Mouse (Mus musculus) cerebellum, adult 9-10 months (tissue): Measurements from ENCODE around the gene Kifc3.
"Not testable (repeated sequence)": the region's sequence is repeated elsewhere in the genome, so short reads cannot be mapped to it uniquely, and the experiment has no call there.

Experiments
- DNase-seq: peaks from one replicate; pipeline ENCODE4 v3.0.0; 2022

Gene Kifc3

GRCm38 (mm10) chr8:95201491-95201890 lies 1.1 kb downstream of the Kifc3 start:
- DNase-seq, result no peak

DNA sequence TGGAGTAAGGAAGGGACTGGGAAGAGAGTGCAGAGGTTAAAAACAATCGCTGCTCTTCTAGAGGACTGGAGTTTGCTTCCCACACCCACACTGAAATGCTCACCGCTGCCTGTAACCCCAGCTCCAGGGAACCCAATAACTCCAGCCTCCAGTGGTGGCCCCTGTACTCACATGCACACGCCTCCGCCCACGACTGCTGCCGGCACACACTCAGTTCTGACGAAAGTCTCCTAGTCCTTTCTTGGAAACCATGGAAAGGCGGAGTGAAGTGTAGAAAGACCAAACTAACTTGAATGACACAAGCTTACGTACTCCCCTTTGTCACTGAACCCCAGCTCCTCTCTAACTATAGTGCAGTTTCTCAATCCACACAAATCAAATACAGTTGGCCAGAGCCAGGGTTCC lies 2.6 kb downstream of the Kifc3 start:
- no peak for DNase-seq

DNA sequence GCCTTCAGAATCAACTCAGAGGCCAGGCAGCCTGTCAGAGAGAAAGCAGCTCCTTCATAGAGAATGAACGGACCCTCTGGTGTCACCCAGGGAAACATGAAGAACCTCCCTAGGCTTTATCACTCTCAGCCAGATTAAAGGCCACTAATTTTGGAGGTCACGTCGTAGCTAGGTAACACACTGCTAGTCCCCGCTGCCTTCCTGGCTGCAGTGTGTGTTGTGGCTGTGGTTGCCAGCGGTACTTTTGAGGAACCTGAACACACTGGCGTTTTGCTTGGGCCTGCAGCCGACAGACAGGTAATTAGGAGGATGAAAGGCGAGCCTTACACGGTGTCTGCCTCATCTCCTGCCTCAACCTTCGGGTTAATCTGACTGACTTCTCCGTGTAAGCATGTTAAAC lies 6.9 kb downstream of the Kifc3 start:
- no peak for DNase-seq

DNA sequence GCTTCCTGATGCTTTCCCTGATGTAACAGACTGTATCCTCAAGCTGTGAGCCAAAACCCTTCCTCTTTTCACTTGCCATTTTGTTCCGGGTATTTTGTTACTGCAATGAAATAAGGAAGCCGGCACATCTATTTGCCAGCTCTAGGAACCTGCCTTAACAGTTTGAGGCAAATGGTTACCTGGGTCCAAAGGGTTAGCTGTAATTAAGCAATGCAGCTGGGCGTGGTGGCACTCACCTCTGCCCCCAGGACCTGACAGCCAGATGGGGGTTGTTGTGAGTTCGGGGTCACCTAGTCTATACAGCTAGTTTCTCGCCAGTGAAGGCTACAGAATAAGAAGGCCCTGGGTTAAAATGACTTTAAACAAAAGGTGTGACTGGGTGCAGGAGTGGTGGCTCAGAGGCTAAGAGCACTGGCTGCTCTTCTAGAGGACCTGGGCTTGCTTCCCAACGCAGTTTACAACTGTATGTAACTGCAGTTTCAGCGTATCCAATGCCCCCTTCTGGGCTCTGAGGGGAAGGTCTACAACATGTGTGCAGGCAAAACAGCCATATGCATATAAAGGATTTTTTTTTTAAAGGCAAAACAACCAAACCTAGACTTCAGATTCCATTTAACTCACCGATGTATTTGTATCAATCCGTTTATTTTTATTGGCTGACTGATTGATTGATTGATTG lies 11.0 kb downstream of the Kifc3 start:
- DNase-seq, result no peak

DNA sequence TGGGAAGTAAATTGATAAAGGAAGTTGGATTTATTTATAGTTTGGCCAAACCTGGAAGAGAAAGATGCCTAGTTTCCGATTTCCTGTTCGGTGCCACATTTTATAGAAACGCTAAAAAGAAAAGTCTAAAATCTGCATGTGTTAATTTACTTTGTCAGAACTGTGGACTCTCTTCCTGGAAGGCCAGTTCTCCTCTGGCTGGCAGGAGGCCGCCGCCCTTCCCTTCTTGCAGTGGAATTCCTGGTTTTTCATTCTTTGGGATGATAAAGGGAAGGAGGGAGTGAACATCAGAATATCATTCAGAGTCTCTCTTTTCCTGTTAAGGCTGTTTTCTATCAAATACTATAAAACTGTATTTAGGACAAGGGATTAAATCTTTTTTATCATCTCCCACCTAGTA lies 15.0 kb downstream of the Kifc3 start:
- no peak for DNase-seq

DNA sequence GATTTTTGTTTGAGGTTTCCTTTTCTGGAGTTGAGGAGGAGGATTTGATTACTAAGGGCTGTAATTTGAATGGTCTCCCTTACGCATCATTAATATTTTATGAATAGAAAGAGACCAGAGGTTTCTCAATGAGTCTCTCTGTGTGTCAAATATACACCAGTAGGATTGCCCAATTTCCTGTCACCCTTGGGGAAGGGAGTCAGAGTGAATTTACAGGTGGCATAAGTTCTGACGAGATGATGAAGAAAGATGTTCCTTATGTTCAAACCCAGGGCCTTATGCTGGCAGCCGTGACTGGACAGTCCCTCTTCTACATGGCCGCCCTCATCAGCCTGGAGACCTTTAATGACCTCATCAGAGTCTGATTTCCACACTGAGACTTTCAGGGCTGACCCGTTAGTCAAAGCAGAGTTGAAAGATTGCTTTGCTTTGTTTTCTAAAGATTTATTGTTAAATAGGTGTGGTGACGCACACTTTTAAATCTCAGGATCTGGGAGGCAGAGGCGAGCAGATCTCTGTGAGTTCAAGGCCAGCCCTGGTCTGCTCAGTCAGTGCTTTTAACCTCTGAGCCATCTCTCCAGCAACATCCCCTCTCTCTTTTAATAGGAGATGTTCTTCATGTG lies 16.6 kb downstream of the Kifc3 start:
- no peak for DNase-seq

GRCm38 (mm10) chr8:95185104-95185503 lies 17.5 kb downstream of the Kifc3 start:
- DNase-seq, result no peak

DNA sequence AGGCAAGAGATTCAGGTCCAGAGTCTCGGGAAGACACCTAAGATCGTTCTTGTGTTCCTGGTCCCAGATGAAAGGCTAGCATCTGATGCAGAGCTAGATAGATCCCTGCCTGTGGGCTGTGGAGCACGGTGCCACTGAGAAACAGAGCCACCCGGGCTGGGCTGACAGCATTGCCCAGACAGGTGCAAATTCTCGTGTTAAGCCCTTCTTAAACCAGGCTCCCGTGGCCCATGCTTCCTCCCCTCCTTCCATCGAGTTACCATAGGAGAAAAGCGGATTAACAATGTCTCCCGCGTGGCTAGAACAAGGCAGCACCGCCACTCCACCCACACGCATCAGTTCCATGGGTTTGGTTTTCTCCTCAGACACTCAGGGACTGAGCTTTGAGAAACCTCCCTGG lies 18.4 kb downstream of the Kifc3 start:
- DNase-seq, result no peak

GRCm38 (mm10) chr8:95181850-95182249 lies 20.8 kb downstream of the Kifc3 start:
- no peak for DNase-seq

- DNase-seq, result no peak
These were observed 24.4 kb downstream of the Kifc3 start for GRCm38 (mm10) chr8:95178191-95178590.

DNA sequence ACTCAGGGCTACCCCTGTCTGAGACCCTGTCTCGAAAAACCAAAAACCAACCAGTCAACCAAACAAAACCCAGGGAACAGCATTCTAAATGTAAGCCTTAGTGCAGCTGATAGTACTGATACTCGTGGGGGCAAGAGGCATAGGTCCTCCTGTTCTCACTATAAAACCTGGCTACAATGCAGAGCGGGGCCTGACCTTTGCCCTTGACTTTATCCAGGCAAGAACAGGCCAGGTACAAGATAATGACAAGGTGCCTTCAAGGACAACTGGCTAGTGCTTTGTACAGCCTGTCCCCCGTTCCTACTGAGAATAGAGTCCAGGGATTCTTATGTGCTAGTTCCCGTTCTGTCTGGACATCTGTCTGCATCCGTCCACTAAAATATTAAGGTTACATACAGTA lies 25.6 kb downstream of the Kifc3 start:
- DNase-seq, result no peak

DNA sequence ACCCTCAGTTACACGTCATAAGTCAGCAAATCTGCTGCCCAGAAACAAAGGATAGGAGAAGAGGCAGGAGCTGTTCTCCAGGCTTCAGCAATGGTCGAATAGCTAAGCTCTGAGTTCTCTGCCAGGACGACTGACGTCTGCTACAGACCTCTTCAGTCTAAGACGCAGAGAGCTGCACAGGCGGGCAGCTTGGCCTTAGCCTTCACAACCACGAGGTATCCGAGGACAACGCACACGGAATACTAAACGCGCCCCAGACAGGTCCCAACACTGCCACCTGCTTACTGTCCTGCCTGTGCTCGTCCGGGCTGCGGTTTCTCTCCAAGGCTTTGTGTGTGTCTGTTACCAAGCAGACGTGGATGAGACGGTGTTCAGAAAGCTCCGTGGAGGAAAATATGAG lies 26.8 kb downstream of the Kifc3 start:
- peak; percentile 4 for DNase-seq

- DNase-seq, result no peak
These were observed 27.3 kb downstream of the Kifc3 start for GRCm38 (mm10) chr8:95175306-95175705.

DNA sequence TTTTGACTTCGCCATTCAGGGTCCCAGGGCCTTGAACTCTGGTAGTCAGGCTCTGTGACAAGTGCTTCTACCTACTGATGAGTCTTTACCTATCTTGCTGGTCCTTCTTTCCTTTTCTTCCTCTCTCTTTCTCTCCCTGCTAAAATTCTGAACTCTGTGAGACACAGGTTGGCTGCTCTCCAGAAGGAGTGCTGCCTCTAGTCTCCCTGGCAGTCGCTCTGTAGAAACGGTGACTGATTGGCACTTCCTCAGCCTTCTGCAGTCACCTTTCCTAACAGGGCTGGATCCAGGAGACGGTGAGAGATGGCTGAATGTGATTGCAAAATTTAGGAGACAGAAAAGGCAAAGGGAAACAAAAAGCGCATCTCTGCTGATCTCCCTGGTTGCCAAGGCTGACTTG lies 30.2 kb downstream of the Kifc3 start:
- no peak for DNase-seq

DNA sequence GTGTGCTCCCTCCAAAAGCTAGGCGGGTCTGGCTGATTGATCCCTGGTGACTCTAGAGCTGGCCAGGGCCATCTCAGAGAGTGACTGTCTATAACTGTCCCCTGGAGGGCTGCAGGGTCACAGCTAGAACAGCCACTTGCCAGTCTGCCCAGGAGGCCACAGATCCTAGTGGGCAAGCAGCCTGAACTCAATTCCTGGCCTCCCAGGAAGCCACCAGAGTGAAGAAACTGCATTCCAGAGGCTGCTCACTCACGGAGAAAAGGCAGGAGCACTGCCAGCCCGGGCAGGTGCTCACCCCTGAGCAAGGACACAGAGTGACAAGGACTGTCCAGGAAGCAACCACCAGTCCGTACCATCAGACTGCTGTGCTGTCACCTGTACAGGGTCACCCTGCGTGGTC lies 34.9 kb downstream of the Kifc3 start:
- no peak for DNase-seq

DNA sequence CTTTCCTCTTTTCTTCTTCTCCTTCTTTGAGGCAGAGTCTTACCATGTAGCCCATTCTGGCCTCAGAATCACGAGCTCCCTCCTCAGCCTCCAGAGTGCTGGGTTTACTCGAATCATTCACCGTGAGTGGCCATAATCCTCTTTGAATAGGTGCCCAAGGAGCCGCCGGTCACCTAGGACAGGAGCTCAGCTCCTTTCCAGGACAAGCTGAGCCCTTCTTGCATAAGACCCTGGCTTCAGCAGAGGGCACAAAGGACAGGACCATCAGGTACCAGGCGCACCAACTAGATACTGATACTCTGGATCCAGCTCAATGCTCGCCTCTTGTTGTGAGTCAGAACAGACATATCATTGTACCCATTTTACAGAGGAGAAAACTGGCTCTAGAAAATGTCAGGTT lies 36.2 kb downstream of the Kifc3 start:
- DNase-seq, result no peak

- DNase-seq, result peak; percentile 37
These were observed 36.7 kb downstream of the Kifc3 start for GRCm38 (mm10) chr8:95165923-95166322.

DNA sequence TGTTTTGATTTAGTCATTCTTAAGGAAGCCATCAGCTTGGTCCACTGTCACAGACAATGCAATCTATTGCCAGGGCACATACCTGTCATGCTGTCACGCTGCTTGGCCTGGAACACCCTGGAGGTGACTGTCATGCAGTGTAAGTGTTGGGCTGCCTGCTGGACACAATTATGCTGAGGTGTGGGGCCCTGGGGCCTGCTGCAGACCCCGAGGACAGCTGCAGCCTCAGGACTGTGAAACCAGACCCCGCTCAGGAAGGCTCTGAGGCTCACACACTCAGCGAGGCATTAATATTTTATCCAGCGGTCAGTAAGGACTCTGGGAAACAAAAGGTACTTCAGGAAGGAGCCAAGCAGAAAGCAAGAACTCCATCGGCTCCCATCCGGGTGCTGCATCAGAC lies 38.1 kb downstream of the Kifc3 start:
- DNase-seq, result no peak

GRCm38 (mm10) chr8:95163969-95164368 lies 38.6 kb downstream of the Kifc3 start:
- DNase-seq, result not testable (repeated sequence)

GRCm38 (mm10) chr8:95162785-95163184 lies 39.8 kb downstream of the Kifc3 start:
- DNase-seq, result no peak

- DNase-seq, result no peak
These were observed 43.3 kb downstream of the Kifc3 start for GRCm38 (mm10) chr8:95159344-95159743.

- no peak for DNase-seq
These were observed 44.0 kb downstream of the Kifc3 start for GRCm38 (mm10) chr8:95158654-95159053.

GRCm38 (mm10) chr8:95157145-95157544 lies 45.5 kb downstream of the Kifc3 start:
- no peak for DNase-seq

GRCm38 (mm10) chr8:95156108-95156507 lies 46.5 kb downstream of the Kifc3 start:
- no peak for DNase-seq

DNA sequence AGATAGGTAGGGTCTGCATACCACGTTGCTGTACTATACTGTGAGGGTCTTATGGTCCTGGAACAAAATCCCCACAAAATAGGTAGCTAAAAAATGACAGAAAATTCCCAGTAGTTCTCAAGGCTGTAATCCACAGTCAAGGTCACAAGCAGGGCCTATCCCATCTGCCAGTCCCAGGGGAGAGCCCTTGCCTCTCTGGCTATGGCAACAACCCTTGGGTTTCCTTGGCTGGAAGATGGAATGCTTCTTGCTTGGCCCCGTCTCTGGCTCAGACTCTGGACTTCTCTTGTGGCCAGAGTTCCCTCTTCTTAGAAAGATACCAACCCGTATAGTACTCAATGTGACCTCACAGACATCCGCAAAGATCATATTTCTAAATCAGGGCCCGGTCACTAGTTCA lies 47.3 kb downstream of the Kifc3 start:
- no peak for DNase-seq
